Mouse (Mus musculus) MN1 (cell line): ENCODE results near the gene Tet3.

Source experiments
- DNase-seq: peaks from one replicate; pipeline ENCODE4 v3.0.0-alpha.2; 2016; ENCODE audit warnings: low spot score

The Tet3 gene

DNA sequence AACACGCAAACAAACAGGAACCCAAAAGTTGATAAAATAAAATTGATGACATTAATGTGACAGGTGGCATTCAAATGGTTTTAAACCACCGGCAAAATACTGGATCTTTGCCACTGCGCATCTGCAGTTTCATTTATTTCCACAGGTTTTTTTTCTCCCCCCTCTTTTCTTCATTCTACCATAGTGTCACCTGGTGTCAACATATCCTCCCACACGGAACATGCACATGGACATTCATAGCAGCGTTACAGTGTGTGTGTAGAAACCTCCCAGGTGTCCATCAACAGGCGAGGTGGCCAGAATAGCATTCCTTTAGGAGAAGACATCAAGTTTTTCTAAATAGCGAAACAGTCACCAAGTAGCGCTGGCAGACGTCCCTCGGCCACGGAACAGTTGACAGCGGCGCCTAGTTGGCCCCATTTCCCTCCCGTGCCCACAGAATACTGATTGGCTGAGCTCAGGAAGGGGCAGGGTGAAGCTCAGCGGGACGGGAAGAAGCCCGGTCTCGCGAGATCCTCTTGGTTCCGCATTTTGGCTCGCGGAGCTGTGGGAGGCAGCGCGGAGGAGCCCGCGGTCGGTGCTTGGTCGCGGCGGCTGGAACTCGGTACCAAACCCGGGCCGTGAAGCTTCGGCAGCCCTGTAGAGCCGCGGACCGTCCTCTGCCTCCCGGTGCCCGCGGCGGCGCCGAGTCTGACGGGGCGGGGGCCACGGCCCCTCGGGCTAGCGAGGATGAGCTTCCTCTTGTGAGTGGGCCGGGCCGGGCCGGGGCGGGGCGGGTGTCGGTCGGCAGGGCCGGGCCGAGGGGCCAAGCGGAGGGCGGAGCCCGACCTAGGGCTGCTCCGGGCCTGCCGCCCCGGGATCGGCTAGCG is 133.1 kb downstream of the Tet3 start, which contains the start of the genes Mthfd2 and Mob1a:
Gene Mthfd2 (minus strand): TSS at position 384 of the 869 bp plus-strand sequence.
Gene Mob1a (plus strand): TSS at position 492 of the 869 bp plus-strand sequence.
- DNase-seq: peak; percentile 97

DNA sequence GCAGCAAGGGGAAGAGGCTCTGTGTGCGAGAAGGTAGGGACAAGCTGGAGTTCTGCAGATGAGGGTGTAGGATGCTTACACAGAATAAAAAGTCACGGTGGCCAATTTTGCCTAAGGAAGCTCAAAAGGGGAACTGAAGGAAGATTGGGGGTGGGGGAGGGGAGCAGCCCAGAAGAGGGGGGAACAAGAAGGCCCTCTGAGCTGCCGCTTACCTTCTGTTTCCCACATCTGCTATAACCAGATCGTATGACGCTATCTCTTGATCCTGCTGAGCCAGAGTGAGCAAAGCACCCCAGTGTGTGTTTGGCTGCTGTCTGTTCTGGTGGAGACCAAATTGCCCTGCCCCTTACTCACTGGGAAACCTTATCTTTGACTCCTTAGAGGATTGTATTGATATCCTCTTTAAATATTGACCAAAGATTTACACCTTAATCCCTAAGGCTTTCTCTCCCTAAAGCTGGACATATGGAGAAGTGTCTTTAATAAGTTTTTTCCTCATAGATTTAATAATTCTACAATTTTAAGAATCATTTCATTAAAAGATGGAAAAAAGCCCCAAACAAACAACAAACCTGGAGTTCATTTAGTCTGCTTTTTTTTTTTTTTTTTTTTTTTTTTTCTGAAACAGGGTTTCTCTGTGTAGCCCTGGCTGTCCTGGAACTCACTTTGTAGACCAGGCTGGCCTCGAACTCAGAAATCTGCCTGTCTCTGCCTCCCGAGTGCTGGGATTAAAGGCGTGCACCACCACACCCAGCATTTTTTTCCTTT is 135.0 kb downstream of the Tet3 start:
- DNase-seq: no peak

DNA sequence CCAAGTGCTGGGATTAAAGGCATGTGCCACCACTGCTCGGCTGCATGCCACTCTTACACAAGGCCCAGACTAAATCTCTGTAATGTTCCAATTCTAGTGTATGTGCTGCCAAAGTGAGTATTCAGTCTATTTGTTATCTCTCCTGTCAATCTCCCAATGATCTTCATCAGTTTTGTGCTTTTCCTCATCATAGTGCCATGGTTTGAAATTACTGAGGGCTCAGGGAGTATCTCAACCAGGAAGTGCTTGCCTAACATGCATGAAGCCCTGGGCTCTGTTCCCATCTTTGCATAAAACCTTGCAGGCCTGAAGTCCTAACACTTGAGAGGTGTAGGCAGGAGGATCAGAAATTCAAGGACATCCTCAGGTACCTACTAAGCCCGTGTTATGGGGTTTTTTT is 136.1 kb downstream of the Tet3 start:
- no peak for DNase-seq

DNA sequence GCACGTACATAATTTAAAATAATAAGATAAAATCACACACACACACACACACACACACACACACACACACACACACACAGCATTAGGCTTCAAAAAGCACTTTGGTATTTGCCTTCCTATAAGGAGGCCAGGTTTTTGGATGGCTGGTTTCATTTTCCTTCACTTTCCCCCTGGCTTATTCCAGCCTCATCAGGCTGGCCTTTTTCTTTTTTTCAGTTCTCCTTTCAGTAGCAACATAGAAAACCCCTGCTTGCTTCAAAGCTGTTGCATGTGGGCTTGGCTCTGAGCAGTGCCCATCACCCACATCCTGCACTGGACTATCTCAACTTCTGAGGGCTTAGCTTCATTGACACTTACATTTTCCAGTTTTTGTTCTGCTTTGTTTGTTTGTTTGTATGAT is 137.0 kb downstream of the Tet3 start:
- no peak for DNase-seq

DNA sequence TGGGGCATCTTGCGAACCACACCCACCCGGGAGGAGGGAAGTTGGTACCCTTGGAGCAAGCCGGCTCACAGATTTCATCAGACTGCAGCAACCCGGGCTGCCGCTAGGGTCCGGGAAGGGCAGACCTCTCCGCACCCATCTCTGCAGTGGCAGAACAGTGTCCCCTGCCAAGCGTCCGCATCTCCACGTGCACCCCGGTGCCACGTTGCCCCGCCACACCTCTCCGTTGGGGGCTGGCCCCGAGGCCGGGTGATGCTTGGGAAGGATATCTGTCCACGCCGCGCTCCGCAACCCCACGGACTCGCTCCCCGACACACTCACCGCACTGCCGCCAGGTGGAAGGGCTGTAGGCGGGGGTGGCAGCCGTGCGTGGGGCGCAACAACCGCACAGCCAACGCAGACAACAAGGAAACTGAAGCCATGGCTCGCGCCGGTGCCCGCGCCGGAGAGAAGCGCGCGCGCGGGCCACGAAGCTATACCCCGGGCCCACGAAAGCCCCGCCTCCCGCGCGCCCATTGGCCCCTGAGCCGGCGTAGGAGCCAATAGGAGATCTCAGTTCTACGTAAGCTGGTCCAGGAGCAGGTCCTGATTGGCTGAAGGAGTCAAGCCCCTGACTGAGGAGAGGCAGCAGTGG is 141.7 kb downstream of the Tet3 start:
- peak; percentile 95 for DNase-seq

DNA sequence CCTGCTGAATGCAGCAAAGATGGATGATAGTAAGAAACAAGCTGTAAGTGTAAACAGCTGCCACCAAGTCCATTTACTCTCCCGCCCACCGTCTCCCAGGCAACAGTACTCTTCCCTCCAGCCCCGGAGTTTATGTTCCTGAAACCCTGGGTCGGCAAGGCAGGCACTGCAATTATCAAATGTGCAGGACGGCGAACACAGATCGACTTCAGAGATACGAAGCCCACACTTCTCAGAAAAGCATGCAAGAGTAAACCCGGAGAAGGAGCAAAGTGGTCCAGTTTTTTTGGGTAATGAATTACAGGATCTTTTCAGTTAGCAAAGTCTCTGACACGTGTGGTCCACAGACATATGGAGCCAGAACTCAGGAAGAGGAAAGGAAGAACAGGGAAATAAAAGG is 142.9 kb downstream of the Tet3 start:
- DNase-seq: peak; percentile 70

DNA sequence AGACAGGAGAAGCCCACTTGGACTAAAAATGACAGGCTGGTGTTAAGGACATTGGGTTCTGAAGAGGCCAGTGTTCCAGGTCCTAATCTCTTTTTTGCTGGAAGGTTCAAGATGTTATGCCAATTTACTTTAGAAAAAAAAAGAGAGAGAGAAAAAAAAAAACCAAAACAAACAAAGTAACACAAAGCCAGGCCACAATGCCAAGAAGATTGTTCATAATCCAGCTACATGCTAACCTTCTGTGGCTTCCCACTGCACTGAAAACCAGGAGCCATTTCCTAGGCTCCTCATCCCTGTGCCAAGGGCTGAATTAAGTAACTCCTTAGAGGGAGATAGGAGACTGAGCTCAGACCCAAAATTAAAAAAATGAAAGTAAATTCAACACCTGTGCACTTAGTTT is 143.6 kb downstream of the Tet3 start:
- DNase-seq: no peak

DNA sequence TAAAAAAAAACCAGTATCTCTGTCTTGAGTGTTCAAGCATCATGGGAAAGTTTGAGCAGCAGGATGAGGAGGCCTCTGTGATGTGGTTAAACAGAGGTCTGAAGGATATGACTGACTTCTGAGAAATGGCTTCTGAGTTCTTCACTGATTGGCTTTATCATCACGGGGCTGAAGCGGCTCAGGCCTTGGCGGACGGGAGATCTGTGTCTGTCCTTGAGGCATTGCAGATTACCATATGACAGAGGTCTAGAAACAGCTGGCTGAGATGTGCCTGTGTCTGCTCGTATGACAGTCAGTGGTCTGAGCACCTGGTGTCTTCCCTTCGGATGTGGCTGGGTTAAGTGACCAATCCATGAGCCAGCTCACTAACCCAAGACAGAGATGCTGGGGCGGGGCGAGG is 146.4 kb downstream of the Tet3 start:
- DNase-seq: peak; percentile 43
